Mouse (Mus musculus): ENCODE measurements around the gene Prpf38a. TPM values are rescaled to one million over a fixed set of nuclear protein-coding genes. Genes with fewer than 3 reads are reported as not detected.

Gene Prpf38a
- total and polyA plus RNA-seq, 2 experiments from 2014 or later: 19.9 to 59.6 TPM

DNA sequence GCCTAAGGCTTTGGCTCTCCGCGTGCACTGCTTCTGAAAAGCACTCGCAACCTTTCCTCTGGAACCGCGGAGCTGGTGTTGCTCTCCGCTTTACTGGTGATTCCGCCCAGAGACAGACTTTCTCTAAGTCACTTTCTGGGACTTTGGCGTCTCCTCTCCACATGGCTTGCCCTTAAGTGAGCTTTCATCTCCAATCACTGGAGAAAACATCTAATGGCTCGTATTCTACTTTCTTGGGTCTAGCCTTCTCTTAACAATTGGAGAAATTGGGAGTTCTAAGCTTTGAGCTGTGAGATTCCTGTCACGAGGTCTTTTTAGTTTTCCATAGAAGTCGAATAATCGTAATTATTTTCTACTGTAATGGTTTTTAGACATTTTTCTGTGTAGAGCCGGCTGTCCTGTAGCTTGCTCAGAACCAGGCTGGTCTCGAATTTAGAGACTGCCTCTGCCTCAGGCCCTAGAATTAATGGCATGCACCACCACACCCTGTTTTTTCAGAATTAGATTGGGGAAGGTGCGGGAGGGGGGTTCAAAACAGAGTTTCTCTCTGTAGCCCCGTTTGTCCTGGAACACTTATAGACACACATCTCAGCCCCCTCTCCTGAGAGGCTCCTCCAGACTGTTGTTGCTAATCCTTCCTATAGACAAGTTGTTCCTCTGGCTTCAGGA is 741 bp upstream of the Prpf38a start:
- Histone ChIP-seq H3K4me2 (ENCODE audit: low read depth, low read length) (peak overlapping the region; percentile 97), H3K9me3 (ENCODE audit: low read length) (no peaks in the 10 kb centered on the region), H3K4me3 (ENCODE audit: low read length) (peak overlapping the region; percentile 61), H3K27ac (no peak overlapping the region), H3K36me3 (ENCODE audit: insufficient read depth, low read length) (peaks cover 5% of the 10 kb centered on the region; the same call in 1 of the 2 replicates), H3K27me3 (ENCODE audit: insufficient read depth, low read length) (no peaks in the 10 kb centered on the region), H3K4me1 (ENCODE audit: insufficient read depth, low read length) (0 out of 2 replicates have a peak, but pooled peaks cover 4% of the 10 kb centered on the region), H3K9ac (replicated peaks; ENCODE audit: low read length) (peak overlapping the region; percentile 42)
- TF ChIP-seq CTCF (IDR thresholded peaks at IDR 0.05; ENCODE audit: low read depth): no peak
- DNase-seq (ENCODE audit: low spot score) (no peak), ATAC-seq (no peak)
- WGBS: 2% methylated on average over 16 of the region's 16 CpGs

DNA sequence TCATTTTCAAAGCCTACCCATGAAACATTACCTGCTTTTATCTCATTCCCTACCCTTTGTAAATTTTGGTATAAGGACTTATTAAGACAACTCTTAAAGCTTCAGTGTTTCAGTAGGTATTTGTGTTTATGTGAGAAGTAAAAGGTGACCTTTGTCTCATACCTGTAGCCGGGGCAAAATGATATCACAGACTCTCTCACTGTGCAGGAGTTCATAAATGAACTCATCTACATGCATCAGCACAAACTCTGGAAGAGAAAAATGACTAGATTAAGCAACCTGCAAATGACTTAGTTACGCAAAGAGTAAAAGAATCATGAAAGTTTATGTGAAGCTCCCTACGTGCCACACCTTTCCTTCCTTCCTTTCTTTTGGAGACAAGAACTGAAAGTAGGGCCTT is 6.5 kb downstream of the Prpf38a start:
- Histone ChIP-seq H3K9ac (replicated peaks; ENCODE audit: low read length) (no peak overlapping the region), H3K4me1 (ENCODE audit: insufficient read depth, low read length) (no peaks in the 10 kb centered on the region), H3K9me3 (ENCODE audit: low read length) (no peaks in the 10 kb centered on the region), H3K4me2 (ENCODE audit: low read depth, low read length) (no peak overlapping the region), H3K36me3 (ENCODE audit: insufficient read depth, low read length) (peaks cover 32% of the 10 kb centered on the region; the same call in 1 of the 2 replicates), H3K4me3 (ENCODE audit: low read length) (no peak overlapping the region), H3K27ac (no peak overlapping the region), H3K27me3 (ENCODE audit: insufficient read depth, low read length) (no peaks in the 10 kb centered on the region)
- TF ChIP-seq CTCF (IDR thresholded peaks at IDR 0.05; ENCODE audit: low read depth): no peak
- DNase-seq (ENCODE audit: low spot score): no peak
- WGBS: 94% methylated on average over 3 of the region's 3 CpGs
- ATAC-seq: no peak

DNA sequence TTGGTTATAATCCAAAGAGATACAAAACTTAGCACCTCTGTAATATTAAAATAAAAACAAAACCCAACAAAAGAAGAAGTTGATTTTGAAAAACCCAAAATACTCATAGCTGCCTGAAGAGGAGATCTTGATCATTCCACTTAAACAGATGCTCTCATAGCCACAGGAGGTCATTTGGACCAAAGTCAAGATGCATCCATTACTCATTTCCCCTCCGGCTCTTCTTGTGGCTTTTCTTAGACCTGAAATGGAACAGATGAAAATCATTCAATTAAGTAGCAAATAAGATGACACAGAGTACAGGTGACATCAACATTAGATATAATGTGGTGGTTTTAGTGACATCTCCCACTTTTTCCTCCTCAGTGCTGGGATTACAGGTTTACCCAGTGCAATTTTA is 14.1 kb downstream of the Prpf38a start:
- Histone ChIP-seq H3K4me2 (ENCODE audit: low read depth, low read length) (no peak overlapping the region), H3K27me3 (ENCODE audit: insufficient read depth, low read length) (no peaks in the 10 kb centered on the region), H3K9ac (replicated peaks; ENCODE audit: low read length) (no peak overlapping the region), H3K9me3 (ENCODE audit: low read length) (no peaks in the 10 kb centered on the region), H3K4me3 (ENCODE audit: low read length) (no peak overlapping the region), H3K27ac (no peak overlapping the region), H3K4me1 (ENCODE audit: insufficient read depth, low read length) (no peaks in the 10 kb centered on the region), H3K36me3 (ENCODE audit: insufficient read depth, low read length) (peaks cover 50% of the 10 kb centered on the region)
- no peak for ATAC-seq
- no peak for DNase-seq (ENCODE audit: low spot score)
- 63% methylated on average over 1 of the region's 1 CpGs for WGBS
- TF ChIP-seq CTCF (IDR thresholded peaks at IDR 0.05; ENCODE audit: low read depth): no peak

DNA sequence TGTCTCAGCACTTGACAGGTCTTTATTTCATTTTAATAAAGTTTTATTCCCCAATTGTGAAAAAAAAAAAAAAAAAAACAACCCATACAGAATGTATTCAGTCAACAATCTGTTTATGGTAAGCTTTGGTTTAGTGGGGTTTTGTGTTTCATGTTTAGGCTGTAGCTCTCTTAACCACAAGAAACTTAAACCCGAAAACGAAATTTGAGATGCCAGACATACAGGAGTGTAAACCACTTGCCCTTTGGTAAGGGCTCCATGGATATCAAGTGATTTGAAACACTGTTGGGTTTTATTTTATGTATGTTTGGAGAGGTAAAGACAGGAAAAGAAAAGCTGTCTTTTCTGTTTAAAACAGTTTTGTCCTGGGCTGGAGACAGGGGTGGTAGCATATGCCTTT is 39.4 kb downstream of the Prpf38a start:
- no peaks in the 10 kb centered on the region for H3K4me1 ChIP-seq (ENCODE audit: insufficient read depth, low read length)
- H3K27me3 ChIP-seq (ENCODE audit: insufficient read depth, low read length): no peaks in the 10 kb centered on the region
- no peaks in the 10 kb centered on the region for H3K9me3 ChIP-seq (ENCODE audit: low read length)
- TF ChIP-seq CTCF (IDR thresholded peaks at IDR 0.05; ENCODE audit: low read depth): no peak
- ATAC-seq (no peak), DNase-seq (ENCODE audit: low spot score) (no peak)
- H3K9ac ChIP-seq (replicated peaks; ENCODE audit: low read length): no peak overlapping the region
- peaks cover 7% of the 10 kb centered on the region; the same call in 1 of the 2 replicates for H3K36me3 ChIP-seq (ENCODE audit: insufficient read depth, low read length)
- no peak overlapping the region for H3K4me2 ChIP-seq (ENCODE audit: low read depth, low read length)
- no peak overlapping the region for H3K4me3 ChIP-seq (ENCODE audit: low read length)
- 97% methylated on average over 2 of the region's 2 CpGs for WGBS
- no peak overlapping the region for H3K27ac ChIP-seq

Other genes starting within 250 kb of the Prpf38a start
- gene Shisal2a, start 196.0 kb downstream of the Prpf38a start, total RNA-seq (2014; rRNA removed): 0.47 and 1.8 TPM in 2 replicates
- gene Shisal2a, start 196.0 kb downstream of the Prpf38a start, polyA plus RNA-seq (2015; fragmentation: Nextera tagmentation; extraction: Ambion mirVana): 6.7 and 8.1 TPM in 2 replicates
- gene Gpx7, start 172.4 kb downstream of the Prpf38a start, total RNA-seq (2014; rRNA removed): 36.5 and 47.2 TPM in 2 replicates
- 38.6 and 38.9 TPM in 2 replicates for gene Gpx7, start 172.4 kb downstream of the Prpf38a start, polyA plus RNA-seq (2015; fragmentation: Nextera tagmentation; extraction: Ambion mirVana)
- 38.2 and 50.4 TPM in 2 replicates for gene Tut4, start 119.9 kb downstream of the Prpf38a start, total RNA-seq (2014; rRNA removed)
- 40.4 and 46.8 TPM in 2 replicates for gene Tut4, start 119.9 kb downstream of the Prpf38a start, polyA plus RNA-seq (2015; fragmentation: Nextera tagmentation; extraction: Ambion mirVana)
- gene Orc1, start 87 bp upstream of the Prpf38a start, total RNA-seq (2014; rRNA removed): 0.65 and 2.7 TPM in 2 replicates
- 1.3 and 1.8 TPM in 2 replicates for gene Orc1, start 87 bp upstream of the Prpf38a start, polyA plus RNA-seq (2015; fragmentation: Nextera tagmentation; extraction: Ambion mirVana)
- gene Cc2d1b, start 40.6 kb upstream of the Prpf38a start, total RNA-seq (2014; rRNA removed): 39.4 and 40.8 TPM in 2 replicates
- gene Cc2d1b, start 40.6 kb upstream of the Prpf38a start, polyA plus RNA-seq (2015; fragmentation: Nextera tagmentation; extraction: Ambion mirVana): 18.7 and 19.9 TPM in 2 replicates
- 0.47 TPM in 1 of 2 replicates, not detected in the other for gene 3110021N24Rik, start 140.3 kb upstream of the Prpf38a start, total RNA-seq (2014; rRNA removed)
- gene 3110021N24Rik, start 140.3 kb upstream of the Prpf38a start, polyA plus RNA-seq (2015; fragmentation: Nextera tagmentation; extraction: Ambion mirVana): 2.4 and 2.7 TPM in 2 replicates
- 25.9 and 28.5 TPM in 2 replicates for gene Zfyve9, start 201.5 kb upstream of the Prpf38a start, total RNA-seq (2014; rRNA removed)
- 9.2 and 10.0 TPM in 2 replicates for gene Zfyve9, start 201.5 kb upstream of the Prpf38a start, polyA plus RNA-seq (2015; fragmentation: Nextera tagmentation; extraction: Ambion mirVana)

All from hindbrain, postnatal 0 days (tissue).